Mouse (Mus musculus) heart, postnatal 25 days (tissue): ENCODE measurements around the gene Slc15a3. TPM values are rescaled to one million over a fixed set of nuclear protein-coding genes. Genes with fewer than 3 reads are reported as not detected.

Source experiments
- DNase-seq: peaks from one replicate; pipeline ENCODE4 v3.0.0; 2022; ENCODE audit warnings: low spot score
- intact Hi-C: fragments of 180-260 bp; cut with DNase I; formaldehyde crosslinking; loops from one replicate; pipeline ENCODE4 v1.15.1; 2025
- total RNA-seq, 2 experiments: library from RNA; stranded (reverse); gene quantifications; 2 replicates each; pipeline ENCODE4 v1.2.3; 2021

Slc15a3 gene
- total RNA-seq, 2 experiments from 2014 or later: 2.1 to 2.2 TPM

GRCm38 (mm10) chr19:10904512-10904911 lies 65.0 kb downstream of the Slc15a3 start:
- intact Hi-C loops: no loop called here
- DNase-seq: no peak

- intact Hi-C loops: no loop called here
- DNase-seq: peak; percentile 71
These were observed 65.6 kb downstream of the Slc15a3 start for GRCm38 (mm10) chr19:10904927-10905727.

- intact Hi-C loops: no loop called here
- DNase-seq: no peak
These were observed 66.1 kb downstream of the Slc15a3 start for GRCm38 (mm10) chr19:10905728-10906000.

- DNase-seq: no peak
- intact Hi-C loops: loop anchor here (2.0 kb wide), 1 partner anchor 51 kb away; no protein-coding TSS in a partner anchor
These were observed 68.4 kb downstream of the Slc15a3 start for GRCm38 (mm10) chr19:10907891-10908290.

Other genes starting within 250 kb of the Slc15a3 start
- gene Ddb1, start 234.4 kb upstream of the Slc15a3 start, total RNA-seq: 100 to 1,000 TPM; 154 to 166 TPM
- 1 to 10 TPM; 9.1 to 9.3 TPM for gene Tkfc, start 234.1 kb upstream of the Slc15a3 start, total RNA-seq
- not detected for gene Vwce, start 205.5 kb upstream of the Slc15a3 start, total RNA-seq
- not detected for gene Pga5, start 161.7 kb upstream of the Slc15a3 start, total RNA-seq
- 10 to 100 TPM; 21.1 to 21.8 TPM for gene Vps37c, start 151.0 kb upstream of the Slc15a3 start, total RNA-seq
- gene Cd5, start 100.7 kb upstream of the Slc15a3 start, total RNA-seq: under 1 TPM; 0.34 to 0.48 TPM
- gene Cd6, start 9.7 kb upstream of the Slc15a3 start, total RNA-seq: under 1 TPM; 0.16 to 0.36 TPM
- 10 to 100 TPM; 15.6 to 17.9 TPM for gene Tmem132a, start 30.2 kb downstream of the Slc15a3 start, total RNA-seq
- 10 to 100 TPM; 82.8 to 87.8 TPM for gene Tmem109, start 42.3 kb downstream of the Slc15a3 start, total RNA-seq
- 100 to 1,000 TPM; 213 to 229 TPM for gene Prpf19, start 55.5 kb downstream of the Slc15a3 start, total RNA-seq
- gene Zp1, start 80.9 kb downstream of the Slc15a3 start, total RNA-seq: not detected
- under 1 TPM in 1 of 2 experiments, not detected in 1; 0.08 TPM for gene Ptgdr2, start 97.4 kb downstream of the Slc15a3 start, total RNA-seq
- 1 to 10 TPM; 5.7 to 6.2 TPM for gene Ccdc86, start 109.5 kb downstream of the Slc15a3 start, total RNA-seq
- gene Ms4a10, start 134.9 kb downstream of the Slc15a3 start, total RNA-seq: not detected
- gene Ms4a15, start 153.5 kb downstream of the Slc15a3 start, total RNA-seq: not detected
- gene Ms4a18, start 178.3 kb downstream of the Slc15a3 start, total RNA-seq: not detected
- gene Ms4a8a, start 241.4 kb downstream of the Slc15a3 start, total RNA-seq: 1 to 10 TPM; 1.2 to 1.8 TPM